Mouse (Mus musculus): ENCODE results near the gene Plb1. TPM values are rescaled to one million over a fixed set of nuclear protein-coding genes. Genes with fewer than 3 reads are reported as not detected.

Plb1 gene
- polyA plus RNA-seq, 1 experiment, result 8.7 TPM

- no peaks in the 10 kb centered on the region for H3K36me3 ChIP-seq (ENCODE audit: control insufficient read depth, insufficient read depth, low read length)
- WGBS, result 62% methylated on average over 6 of the region's 6 CpGs
- no peak for TF ChIP-seq POLR2A (IDR thresholded peaks at IDR 0.05; ENCODE audit: control insufficient read depth, extremely low read depth, insufficient read depth, low read length, poor library complexity)
- H3K4me3 ChIP-seq (ENCODE audit: control insufficient read depth, insufficient read depth, low read length), result no peak overlapping the region
- H3K27me3 ChIP-seq (ENCODE audit: control insufficient read depth, insufficient read depth, low read length), result no peaks in the 10 kb centered on the region
- no peak overlapping the region for H3K27ac ChIP-seq (ENCODE audit: control insufficient read depth, insufficient read depth, low read length)
- no peaks in the 10 kb centered on the region for H3K4me1 ChIP-seq (replicated peaks; ENCODE audit: control insufficient read depth, insufficient read depth, low read length)
- DNase-seq, result no peak
Measured at GRCm38 (mm10) chr5:32335172-32335571, 102.7 kb downstream of the Plb1 start.

- Histone ChIP-seq H3K27ac (ENCODE audit: control insufficient read depth, insufficient read depth, low read length) (no peak overlapping the region), H3K4me3 (ENCODE audit: control insufficient read depth, insufficient read depth, low read length) (no peak overlapping the region), H3K27me3 (ENCODE audit: control insufficient read depth, insufficient read depth, low read length) (no peaks in the 10 kb centered on the region), H3K4me1 (replicated peaks; ENCODE audit: control insufficient read depth, insufficient read depth, low read length) (no peaks in the 10 kb centered on the region), H3K36me3 (ENCODE audit: control insufficient read depth, insufficient read depth, low read length) (no peaks in the 10 kb centered on the region)
- WGBS, result 79% methylated on average over 5 of the region's 5 CpGs
- no peak for TF ChIP-seq POLR2A (IDR thresholded peaks at IDR 0.05; ENCODE audit: control insufficient read depth, extremely low read depth, insufficient read depth, low read length, poor library complexity)
- no peak for TF ChIP-seq CTCF (IDR thresholded peaks at IDR 0.05; ENCODE audit: borderline replicate concordance, control insufficient read depth, extremely low read depth, insufficient read depth, low read length, poor library complexity)
- DNase-seq, result no peak
Measured at GRCm38 (mm10) chr5:32336092-32336491, 103.6 kb downstream of the Plb1 start.

- Histone ChIP-seq H3K4me3 (ENCODE audit: control insufficient read depth, insufficient read depth, low read length) (no peak overlapping the region), H3K4me1 (replicated peaks; ENCODE audit: control insufficient read depth, insufficient read depth, low read length) (no peaks in the 10 kb centered on the region), H3K36me3 (ENCODE audit: control insufficient read depth, insufficient read depth, low read length) (no peaks in the 10 kb centered on the region), H3K27me3 (ENCODE audit: control insufficient read depth, insufficient read depth, low read length) (no peaks in the 10 kb centered on the region), H3K27ac (ENCODE audit: control insufficient read depth, insufficient read depth, low read length) (no peak overlapping the region)
- TF ChIP-seq POLR2A (IDR thresholded peaks at IDR 0.05; ENCODE audit: control insufficient read depth, extremely low read depth, insufficient read depth, low read length, poor library complexity) (no peak), CTCF (IDR thresholded peaks at IDR 0.05; ENCODE audit: borderline replicate concordance, control insufficient read depth, extremely low read depth, insufficient read depth, low read length, poor library complexity) (no peak)
- 74% methylated on average over 1 of the region's 1 CpGs for WGBS
- DNase-seq, result no peak
Measured at GRCm38 (mm10) chr5:32337336-32337735, 104.8 kb downstream of the Plb1 start.

DNA sequence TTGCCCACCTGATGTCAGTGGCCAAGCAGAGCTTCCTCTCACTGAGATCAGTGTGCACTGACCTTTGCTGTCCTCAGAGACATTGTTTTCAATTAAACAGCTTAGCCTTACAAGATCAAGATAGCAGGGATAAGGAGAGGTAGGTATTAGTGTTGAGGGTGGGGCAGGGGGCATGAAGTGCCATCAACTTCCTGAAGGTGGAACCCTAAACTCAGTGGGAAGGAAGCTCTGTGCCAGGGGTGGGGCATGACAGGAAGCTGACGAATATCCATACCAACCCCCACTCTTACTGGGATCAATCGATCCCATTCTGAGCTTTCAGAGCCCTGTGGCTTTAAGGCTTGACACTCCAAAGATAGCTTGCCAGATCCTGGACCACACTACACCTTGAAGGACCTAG is 105.8 kb downstream of the Plb1 start:
- Histone ChIP-seq H3K27me3 (ENCODE audit: control insufficient read depth, insufficient read depth, low read length) (no peaks in the 10 kb centered on the region), H3K36me3 (ENCODE audit: control insufficient read depth, insufficient read depth, low read length) (no peaks in the 10 kb centered on the region), H3K27ac (ENCODE audit: control insufficient read depth, insufficient read depth, low read length) (no peak overlapping the region), H3K4me3 (ENCODE audit: control insufficient read depth, insufficient read depth, low read length) (no peak overlapping the region), H3K4me1 (replicated peaks; ENCODE audit: control insufficient read depth, insufficient read depth, low read length) (no peaks in the 10 kb centered on the region)
- WGBS, result 54% methylated on average over 2 of the region's 2 CpGs
- DNase-seq, result peak; percentile 5
- TF ChIP-seq CTCF (IDR thresholded peaks at IDR 0.05; ENCODE audit: borderline replicate concordance, control insufficient read depth, extremely low read depth, insufficient read depth, low read length, poor library complexity) (no peak), POLR2A (IDR thresholded peaks at IDR 0.05; ENCODE audit: control insufficient read depth, extremely low read depth, insufficient read depth, low read length, poor library complexity) (no peak)

DNA sequence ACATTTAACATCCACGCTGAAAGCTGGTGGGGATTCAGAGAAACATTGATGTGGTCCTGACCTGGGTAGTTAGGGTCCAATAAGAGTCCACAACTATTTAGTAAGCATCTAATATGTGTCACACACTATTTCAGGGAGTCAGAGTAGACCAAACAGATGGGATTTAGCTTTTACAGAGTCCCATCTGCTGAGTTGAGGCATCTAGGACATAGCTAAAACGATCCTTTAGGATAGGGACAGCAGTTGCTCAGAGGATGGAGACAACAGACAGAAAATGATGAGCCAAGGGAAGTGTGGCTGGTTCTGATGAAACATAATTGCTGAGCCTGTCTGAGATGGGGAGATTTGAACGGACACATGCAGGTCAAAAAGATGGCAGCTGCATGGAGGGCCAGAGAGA is 106.3 kb downstream of the Plb1 start:
- no peaks in the 10 kb centered on the region for H3K36me3 ChIP-seq (ENCODE audit: control insufficient read depth, insufficient read depth, low read length)
- no peaks in the 10 kb centered on the region for H3K4me1 ChIP-seq (replicated peaks; ENCODE audit: control insufficient read depth, insufficient read depth, low read length)
- no peaks in the 10 kb centered on the region for H3K27me3 ChIP-seq (ENCODE audit: control insufficient read depth, insufficient read depth, low read length)
- no peak for DNase-seq
- H3K27ac ChIP-seq (ENCODE audit: control insufficient read depth, insufficient read depth, low read length), result no peak overlapping the region
- no peak for TF ChIP-seq CTCF (IDR thresholded peaks at IDR 0.05; ENCODE audit: borderline replicate concordance, control insufficient read depth, extremely low read depth, insufficient read depth, low read length, poor library complexity)
- no peak for TF ChIP-seq POLR2A (IDR thresholded peaks at IDR 0.05; ENCODE audit: control insufficient read depth, extremely low read depth, insufficient read depth, low read length, poor library complexity)
- 89% methylated on average over 3 of the region's 3 CpGs for whole genome bisulfite sequencing
- H3K4me3 ChIP-seq (ENCODE audit: control insufficient read depth, insufficient read depth, low read length), result no peak overlapping the region

- H3K27me3 ChIP-seq (ENCODE audit: control insufficient read depth, insufficient read depth, low read length), result no peaks in the 10 kb centered on the region
- TF ChIP-seq CTCF (IDR thresholded peaks at IDR 0.05; ENCODE audit: borderline replicate concordance, control insufficient read depth, extremely low read depth, insufficient read depth, low read length, poor library complexity) (no peak), POLR2A (IDR thresholded peaks at IDR 0.05; ENCODE audit: control insufficient read depth, extremely low read depth, insufficient read depth, low read length, poor library complexity) (no peak)
- H3K36me3 ChIP-seq (ENCODE audit: control insufficient read depth, insufficient read depth, low read length), result no peaks in the 10 kb centered on the region
- no peaks in the 10 kb centered on the region for H3K4me1 ChIP-seq (replicated peaks; ENCODE audit: control insufficient read depth, insufficient read depth, low read length)
- DNase-seq, result no peak
- H3K4me3 ChIP-seq (ENCODE audit: control insufficient read depth, insufficient read depth, low read length), result no peak overlapping the region
- 98% methylated on average over 1 of the region's 1 CpGs for WGBS
- H3K27ac ChIP-seq (ENCODE audit: control insufficient read depth, insufficient read depth, low read length), result no peak overlapping the region
Measured at GRCm38 (mm10) chr5:32340246-32340645, 107.7 kb downstream of the Plb1 start.

DNA sequence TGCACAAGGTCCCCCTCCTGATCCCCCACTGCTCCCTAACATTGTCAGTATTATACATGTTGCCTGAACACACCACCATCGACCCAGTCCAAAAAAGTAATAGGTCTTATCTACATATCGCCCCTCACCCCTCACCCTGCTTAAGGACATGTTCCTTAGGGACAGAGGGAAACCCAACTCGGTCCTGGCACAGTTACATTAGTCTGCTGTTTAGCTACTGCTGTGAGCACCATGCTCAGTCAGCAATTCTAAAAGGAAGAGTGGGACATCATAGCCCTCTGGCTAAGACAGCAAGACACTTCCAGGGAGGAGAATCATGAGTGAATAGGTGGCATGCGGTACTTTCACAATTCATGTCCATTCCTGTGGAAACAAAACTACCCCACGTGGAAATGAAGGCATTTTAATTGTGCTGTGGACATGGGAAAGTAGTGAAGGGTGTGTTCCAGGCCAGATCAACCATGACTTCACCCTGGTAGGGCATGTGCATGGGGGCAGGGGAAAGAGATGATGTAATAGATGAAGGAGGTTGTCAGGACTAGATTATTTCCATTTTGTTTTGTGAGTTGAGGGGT is 110.3 kb downstream of the Plb1 start:
- Histone ChIP-seq H3K36me3 (ENCODE audit: control insufficient read depth, insufficient read depth, low read length) (no peaks in the 10 kb centered on the region), H3K4me3 (ENCODE audit: control insufficient read depth, insufficient read depth, low read length) (no peak overlapping the region), H3K4me1 (replicated peaks; ENCODE audit: control insufficient read depth, insufficient read depth, low read length) (no peaks in the 10 kb centered on the region), H3K27ac (ENCODE audit: control insufficient read depth, insufficient read depth, low read length) (no peak overlapping the region), H3K27me3 (ENCODE audit: control insufficient read depth, insufficient read depth, low read length) (no peaks in the 10 kb centered on the region)
- DNase-seq, result no peak
- no peak for TF ChIP-seq POLR2A (IDR thresholded peaks at IDR 0.05; ENCODE audit: control insufficient read depth, extremely low read depth, insufficient read depth, low read length, poor library complexity)
- TF ChIP-seq CTCF (IDR thresholded peaks at IDR 0.05; ENCODE audit: borderline replicate concordance, control insufficient read depth, extremely low read depth, insufficient read depth, low read length, poor library complexity), result no peak
- WGBS, result 83% methylated on average over 5 of the region's 5 CpGs
